Mouse (Mus musculus): ENCODE results near the gene Mest.

Gene Mest

GRCm38 (mm10) chr6:30723331-30723730 lies at the start of gene Mest:
TSS of gene Mest (plus strand) at chr6:30723547.
- no peak for DNase-seq

- DNase-seq = no peak
Observed at GRCm38 (mm10) chr6:30673764-30674561, 49.4 kb upstream of the Mest start.

GRCm38 (mm10) chr6:30674714-30675280 lies 48.5 kb upstream of the Mest start:
- DNase-seq = no peak

GRCm38 (mm10) chr6:30675281-30675771 lies 48.0 kb upstream of the Mest start:
- no peak for DNase-seq

GRCm38 (mm10) chr6:30676506-30676905 lies 46.8 kb upstream of the Mest start:
- DNase-seq = no peak

GRCm38 (mm10) chr6:30677591-30677990 lies 45.8 kb upstream of the Mest start:
- DNase-seq = no peak

- no peak for DNase-seq
Observed at GRCm38 (mm10) chr6:30678482-30678881, 44.9 kb upstream of the Mest start.

GRCm38 (mm10) chr6:30679567-30679966 lies 43.8 kb upstream of the Mest start:
- no peak for DNase-seq

GRCm38 (mm10) chr6:30680442-30680841 lies 42.9 kb upstream of the Mest start:
- no peak for DNase-seq

GRCm38 (mm10) chr6:30681935-30682900 lies 41.1 kb upstream of the Mest start:
- no peak for DNase-seq

- DNase-seq = no peak
Observed at GRCm38 (mm10) chr6:30684570-30684969, 38.8 kb upstream of the Mest start.

- no peak for DNase-seq
Observed at GRCm38 (mm10) chr6:30687198-30687597, 36.1 kb upstream of the Mest start.

GRCm38 (mm10) chr6:30692826-30693225 lies 30.5 kb upstream of the Mest start:
- DNase-seq = no peak

GRCm38 (mm10) chr6:30693350-30693991 lies 29.9 kb upstream of the Mest start, which contains the start of gene Cep41:
TSS of gene Cep41 (minus strand) at chr6:30693749.
- DNase-seq = peak; percentile 85 to 92

GRCm38 (mm10) chr6:30694209-30694608 lies 29.1 kb upstream of the Mest start:
- no peak for DNase-seq

GRCm38 (mm10) chr6:30695124-30695523 lies 28.2 kb upstream of the Mest start:
- no peak for DNase-seq

GRCm38 (mm10) chr6:30697464-30697863 lies 25.9 kb upstream of the Mest start:
- no peak for DNase-seq

- no peak for DNase-seq
Observed at GRCm38 (mm10) chr6:30698036-30698435, 25.3 kb upstream of the Mest start.

GRCm38 (mm10) chr6:30700182-30700581 lies 23.2 kb upstream of the Mest start:
- DNase-seq = no peak

GRCm38 (mm10) chr6:30702881-30703280 lies 20.5 kb upstream of the Mest start:
- DNase-seq = no peak

- DNase-seq = no peak
Observed at GRCm38 (mm10) chr6:30703476-30703875, 19.9 kb upstream of the Mest start.

- DNase-seq = no peak
Observed at GRCm38 (mm10) chr6:30703977-30704602, 19.3 kb upstream of the Mest start.
